Mouse (Mus musculus) left cerebral cortex, postnatal 25 days (tissue): ENCODE data around the gene Clasrp. TPM values are rescaled to one million over a fixed set of nuclear protein-coding genes. Genes with fewer than 3 reads are reported as not detected.
A peak's percentile ranks its signal among the peaks of the same experiment; 100 is the strongest.
"Not testable (repeated sequence)": the region's sequence is repeated elsewhere in the genome, so short reads cannot be mapped to it uniquely, and the experiment has no call there.

Experiments used
- DNase-seq, 2 experiments: peaks; one replicate each; pipeline ENCODE4 v3.0.0; 2022; ENCODE audit warnings: low spot score in 2 of 2, mixed read lengths in 1 of 2
- intact Hi-C: fragments of 180-260 bp; cut with DNase I; formaldehyde crosslinking; loops from one replicate; pipeline ENCODE4 v1.15.1; 2025
- total RNA-seq, 2 experiments: library from RNA; stranded (reverse); gene quantifications; 2 replicates each; pipeline ENCODE4 v1.2.3; 2021

Clasrp gene
- total RNA-seq, 2 experiments from 2014 or later: 70.9 to 81.0 TPM

GRCm38 (mm10) chr7:19615036-19615577, 10.8 kb upstream of the Clasrp start:
- DNase-seq: no peak
- intact Hi-C loops: loop anchor here (5.0 kb wide), 1 partner anchor 208 kb away; no protein-coding TSS in a partner anchor

GRCm38 (mm10) chr7:19610969-19611368, 6.7 kb upstream of the Clasrp start:
- intact Hi-C loops: no loop called here
- no peak for DNase-seq

GRCm38 (mm10) chr7:19609641-19610332, 5.5 kb upstream of the Clasrp start:
- DNase-seq: no peak
- intact Hi-C loops: no loop called here

- no peak for DNase-seq
- intact Hi-C loops: no loop called here
Measured at GRCm38 (mm10) chr7:19607291-19607690, 3.0 kb upstream of the Clasrp start.

GRCm38 (mm10) chr7:19604606-19605214, 424 bp upstream of the Clasrp start:
- intact Hi-C loops, DNase-seq: not testable (repeated sequence)

- intact Hi-C loops: no loop called here
- no peak for DNase-seq
Measured at GRCm38 (mm10) chr7:19603055-19603454, 1.2 kb downstream of the Clasrp start.

- DNase-seq: peak in 1 of 2 experiments; percentile 55
- intact Hi-C loops: no loop called here
Measured at GRCm38 (mm10) chr7:19600562-19600961, 3.7 kb downstream of the Clasrp start.

- intact Hi-C loops: no loop called here
- no peak for DNase-seq
Measured at GRCm38 (mm10) chr7:19593061-19593730, 11.1 kb downstream of the Clasrp start.

GRCm38 (mm10) chr7:19589917-19590316, 14.4 kb downstream of the Clasrp start:
- intact Hi-C loops: loop anchor here (2.0 to 5.0 kb wide), 2 partner anchors 29 to 183 kb away; no protein-coding TSS in a partner anchor
- peak; percentile 73 to 88 for DNase-seq

- DNase-seq: peak; percentile 40 to 66
- intact Hi-C loops: loop anchor here (5.0 kb wide), 1 partner anchor 182 kb away; no protein-coding TSS in a partner anchor
Measured at GRCm38 (mm10) chr7:19589207-19589606, 15.1 kb downstream of the Clasrp start.

GRCm38 (mm10) chr7:19586269-19586668, 18.0 kb downstream of the Clasrp start:
- no peak for DNase-seq
- intact Hi-C loops: loop anchor here (5.0 kb wide), 1 partner anchor 179 kb away; no protein-coding TSS in a partner anchor

- DNase-seq: no peak
- intact Hi-C loops: no loop called here
Measured at GRCm38 (mm10) chr7:19580634-19581033, 23.7 kb downstream of the Clasrp start.

- intact Hi-C loops: no loop called here
- DNase-seq: no peak
Measured at GRCm38 (mm10) chr7:19579751-19580150, 24.5 kb downstream of the Clasrp start.

- intact Hi-C loops: no loop called here
- no peak for DNase-seq
Measured at GRCm38 (mm10) chr7:19578436-19578835, 25.9 kb downstream of the Clasrp start.

- DNase-seq: no peak
- intact Hi-C loops: no loop called here
Measured at GRCm38 (mm10) chr7:19577877-19578414, 26.3 kb downstream of the Clasrp start.

- no peak for DNase-seq
Measured at GRCm38 (mm10) chr7:19577141-19577852, 27.0 kb downstream of the Clasrp start, which contains the start of the genes Zfp296 and Gemin7. Gene Zfp296 (plus strand): TSS chr7:19577287. Gene Gemin7 (minus strand): TSS chr7:19577595.

GRCm38 (mm10) chr7:19575559-19575958, 28.7 kb downstream of the Clasrp start:
- intact Hi-C loops: no loop called here
- DNase-seq: no peak

More at GRCm38 (mm10) chr7:19577141-19577852, 27.0 kb downstream of the Clasrp start, which contains the start of the genes Zfp296 and Gemin7:
- intact Hi-C loops: no loop called here

GRCm38 (mm10) chr7:19573776-19574140, 30.5 kb downstream of the Clasrp start:
- intact Hi-C loops: loop anchor here (1.0 kb wide), 1 partner anchor 67 kb away; no protein-coding TSS in a partner anchor
- no peak for DNase-seq
